ENCODE assay signal across 12 mouse cellular contexts in genomic region chr5:27724460-27724859, GRCm38 (mm10).
DNase-seq lines count a peak whose midpoint lies in the region; ATAC-seq and TF ChIP-seq lines count a peak whose summit lies in the region.
"Had no signal": no experiment of that assay in that cellular context is flagged by ENCODE, and none has a peak within 500 bp of the region (broad histone marks: within the 10 kb centered on the region; RNA-seq: fewer than 3 reads in every experiment).

No protein-coding gene starts in this region.

- TF ChIP-seq CTCF in kidney, postnatal 0 days (IDR thresholded peaks at IDR 0.05; ENCODE audit: low read depth) = peak; percentile 56
- TF ChIP-seq CTCF in brain, embryonic 14.5 days (IDR thresholded peaks at IDR 0.05; ENCODE audit: borderline replicate concordance, extremely low read depth, insufficient read depth, insufficient read length) = peak; percentile 53; the same call in 1 of the 2 replicates

- no peaks in the 10 kb centered on the region for H3K4me1 ChIP-seq in kidney, postnatal 0 days (replicated peaks; ENCODE audit: insufficient read depth, low read length)
- H3K4me1 ChIP-seq: intestine, embryonic 15.5 days; megakaryocyte, embryonic 14.5 days had no signal

- no peak overlapping the region for H3K27ac ChIP-seq in kidney, postnatal 0 days
- H3K27ac ChIP-seq: intestine, embryonic 15.5 days had no signal

- 37% methylated on average over 2 of the region's 2 CpGs for WGBS in kidney, postnatal 0 days

- no peak for ATAC-seq in kidney, postnatal 0 days (replicated peaks; ENCODE audit: low FRiP score, low read depth)
- ATAC-seq: intestine, embryonic 15.5 days had no signal

- no peaks in the 10 kb centered on the region for H3K9me3 ChIP-seq in kidney, postnatal 0 days (replicated peaks; ENCODE audit: low read length)
- H3K9me3 ChIP-seq: intestine, embryonic 15.5 days had no signal

- DNase-seq in embryo, embryonic 10 days (ENCODE audit: low spot score) = peak; percentile 11
- no peak for DNase-seq in embryo, embryonic 11 days
- DNase-seq in kidney, postnatal 0 days (ENCODE audit: low spot score) = no peak
- DNase-seq in kidney, adult 11 months = no peak
- DNase-seq in A20 (ENCODE audit: low read depth, low spot score) = peak; percentile 10
- no peak for DNase-seq in brain, embryonic 14.5 days (ENCODE audit: low read depth)
- DNase-seq in Muller cell, postnatal 12 days (ENCODE audit: inconsistent ontology term) = no peak
- no peak for DNase-seq in thymus, postnatal 36 days
- DNase-seq: adrenal gland, adult 8-10 months; cerebellum, postnatal 14 days had no signal

- no peak overlapping the region for H3K4me3 ChIP-seq in kidney, postnatal 0 days (replicated peaks; ENCODE audit: low read depth, low read length)
- H3K4me3 ChIP-seq: intestine, embryonic 15.5 days; megakaryocyte, embryonic 14.5 days had no signal

- H3K27me3 ChIP-seq in kidney, postnatal 0 days (ENCODE audit: insufficient read depth, low read length) = no peaks in the 10 kb centered on the region
- H3K27me3 ChIP-seq: intestine, embryonic 15.5 days had no signal

- H3K9ac ChIP-seq in kidney, postnatal 0 days (ENCODE audit: low read depth, low read length) = no peak overlapping the region
- H3K9ac ChIP-seq: intestine, embryonic 15.5 days had no signal

- no peaks in the 10 kb centered on the region for H3K36me3 ChIP-seq in kidney, postnatal 0 days (ENCODE audit: insufficient read depth, low read length)
- H3K36me3 ChIP-seq: intestine, embryonic 15.5 days had no signal

- TF ChIP-seq POLR2A in brain, embryonic 14.5 days (IDR thresholded peaks at IDR 0.05; ENCODE audit: borderline replicate concordance, extremely low read depth, insufficient read depth, insufficient read length, poor library complexity, severe bottlenecking) = no peak

- no peak overlapping the region for H3K4me2 ChIP-seq in kidney, postnatal 0 days (ENCODE audit: low read length)
- H3K4me2 ChIP-seq: intestine, embryonic 15.5 days had no signal

Comparison
In these comparisons a context has a peak if more than half of its experiments do, and no peak if none do; other contexts are left out.
1. DNase-seq: peak in embryo, embryonic 10 days (single experiment) and A20 (single experiment); none in embryo, embryonic 11 days (single experiment), kidney, postnatal 0 days (single experiment), kidney, adult 11 months (single experiment), brain, embryonic 14.5 days (single experiment), Muller cell, postnatal 12 days (single experiment) and thymus, postnatal 36 days (0 of 2).